Mouse (Mus musculus) heart, postnatal 0 days (tissue): Measurements from ENCODE around the gene Syt17.

ENCODE experiments used
- CTCF ChIP-seq: IDR thresholded peaks from 2 replicates; pipeline ENCODE4 v1.5.1; 2016; ENCODE audit warnings: antibody characterized with exemption, control low read depth, low read depth
- EP300 ChIP-seq: IDR thresholded peaks from 2 replicates; pipeline ENCODE4 v1.6.1; 2016; ENCODE audit warnings: antibody characterized with exemption, low read depth

DNA sequence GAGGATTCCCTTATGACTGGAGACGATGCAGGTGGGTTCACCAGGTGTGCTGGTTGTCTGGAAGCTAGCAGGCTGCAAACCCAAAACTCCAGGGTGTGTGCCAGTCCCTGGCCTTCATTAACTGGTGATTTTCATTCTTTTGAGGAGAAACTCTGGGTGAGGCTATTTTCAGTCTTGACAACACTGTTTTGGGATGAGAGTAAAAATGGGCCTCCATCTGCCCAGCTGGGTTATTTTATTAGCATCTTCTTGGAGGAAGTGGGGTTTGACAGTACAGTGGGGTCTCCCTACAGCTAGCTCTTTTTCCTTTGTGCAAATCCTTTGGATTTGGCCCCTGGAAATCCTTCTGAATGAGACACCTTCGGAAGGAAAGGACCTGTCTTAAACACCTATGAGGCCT lies 101.1 kb downstream of the Syt17 start:
- TF ChIP-seq EP300 (no peak), CTCF (no peak)
